Mouse (Mus musculus) ES-E14 (cell line): ENCODE measurements around the gene Atp6v0b. TPM values are rescaled to one million over a fixed set of nuclear protein-coding genes. Genes with fewer than 3 reads are reported as not detected.
A peak's percentile ranks its signal among the peaks of the same experiment; 100 is the strongest.

Source experiments
- DNase-seq: peaks from one replicate; pipeline ENCODE4 v3.0.0-alpha.2; 2013; ENCODE audit warnings: low read depth, low spot score
- H3K27ac ChIP-seq: 2 replicates; pipeline ENCODE4 v1.5.1; 2012; ENCODE audit warnings: low read depth, mild to moderate bottlenecking, low read length, moderate library complexity, mixed read lengths; ENCODE audit not compliant: poor library complexity, insufficient read depth, severe bottlenecking
- H3K36me3 ChIP-seq: 2 replicates; pipeline ENCODE4 v1.6.1; 2012; ENCODE audit warnings: mild to moderate bottlenecking, low read length, moderate library complexity, mixed read lengths; ENCODE audit not compliant: control insufficient read depth, poor library complexity, insufficient read depth, severe bottlenecking
- H3K4me1 ChIP-seq, 2 experiments: fragments of 150-350 bp in 1 of 2; sonication (generic) in 1 of 2; 2 replicates each; pipeline ENCODE4 v1.6.1; 2012; ENCODE audit warnings: low read length in 2 of 2, mild to moderate bottlenecking in 1 of 2, mixed read lengths in 1 of 2; ENCODE audit not compliant: control insufficient read depth in 2 of 2, insufficient read depth in 2 of 2, poor library complexity in 1 of 2
- H3K4me3 ChIP-seq, 2 experiments: fragments of 150-350 bp in 1 of 2; sonication (generic) in 1 of 2; 2 replicates each; pipeline ENCODE4 v1.5.1; 2012; ENCODE audit warnings: low read length in 2 of 2, low read depth in 1 of 2, mild to moderate bottlenecking in 1 of 2, mixed read lengths in 1 of 2; ENCODE audit not compliant: insufficient read depth in 1 of 2, poor library complexity in 1 of 2, severe bottlenecking in 1 of 2
- H3K9ac ChIP-seq: 2 replicates; pipeline ENCODE4 v1.6.1; 2012; ENCODE audit warnings: low read depth, mild to moderate bottlenecking, low read length, mixed read lengths; ENCODE audit not compliant: poor library complexity, insufficient read depth, severe bottlenecking
- H3K9me3 ChIP-seq: fragments of 150-350 bp; sonication (generic); 2 replicates; pipeline ENCODE4 v1.6.1; 2012; ENCODE audit warnings: low read depth, mild to moderate bottlenecking, low read length; ENCODE audit not compliant: control insufficient read depth, insufficient read depth
- CHD2 ChIP-seq: IDR thresholded peaks from 2 replicates; pipeline ENCODE4 v1.6.1; 2014; ENCODE audit warnings: mild to moderate bottlenecking, low read depth, low read length, inconsistent platforms
- HCFC1 ChIP-seq: IDR thresholded peaks from 2 replicates; pipeline ENCODE4 v1.6.1; 2012; ENCODE audit warnings: low read length, inconsistent platforms, borderline replicate concordance; ENCODE audit not compliant: insufficient read depth
- MAFK ChIP-seq: IDR thresholded peaks from 2 replicates; pipeline ENCODE4 v1.6.1; 2014; ENCODE audit warnings: mild to moderate bottlenecking, low read depth, low read length, inconsistent platforms; ENCODE audit not compliant: insufficient read depth
- ZC3H11A ChIP-seq: IDR thresholded peaks from 2 replicates; pipeline ENCODE4 v1.6.1; 2012; ENCODE audit warnings: low read depth, mild to moderate bottlenecking, inconsistent platforms, low read length, borderline replicate concordance
- ZNF384 ChIP-seq: IDR thresholded peaks from 2 replicates; pipeline ENCODE4 v1.6.1; 2012; ENCODE audit warnings: low read depth, low read length, inconsistent platforms
- in situ Hi-C, 2 experiments: fragments of 600-800 bp; cut with MboI; formaldehyde crosslinking; loops; one replicate each; pipeline ENCODE4 v1.15.1; 2025; ENCODE audit warnings: low sequenced_read_pairs in 2 of 2, inconsistent platforms in 1 of 2; ENCODE audit not compliant: unreplicated experiment in 2 of 2
- total RNA-seq: library from RNA; depleted of rRNA; stranded (reverse); fragments of 300-350 nt; gene quantifications from 2 replicates; pipeline ENCODE4 v1.2.3, GENCODE M21; 2012

Gene Atp6v0b
- total RNA-seq, 1 experiment = 267 TPM

GRCm38 (mm10) chr4:117928699-117929241, 41.6 kb upstream of the Atp6v0b start:
- Histone ChIP-seq H3K4me3 (peak overlapping the region; percentile 72 to 75), H3K36me3 (peaks cover 9% of the 10 kb centered on the region; the same call in 1 of the 2 replicates), H3K27ac (no peak overlapping the region), H3K9me3 (no peaks in the 10 kb centered on the region), H3K4me1 (peaks cover 0 to 2% of the 10 kb centered on the region in 2 experiments; a peak in 1 of 4 replicates), H3K9ac (peak overlapping the region; percentile 78)
- TF ChIP-seq ZC3H11A = no peak
- TF ChIP-seq ZNF384 = no peak
- TF ChIP-seq MAFK = no peak
- in situ Hi-C loops = no loop called here
- no peak for DNase-seq

- no peak for DNase-seq
- Histone ChIP-seq H3K9me3 (no peaks in the 10 kb centered on the region), H3K36me3 (peaks cover 8% of the 10 kb centered on the region; the same call in 1 of the 2 replicates), H3K4me3 (no peak overlapping the region), H3K27ac (no peak overlapping the region), H3K4me1 (peaks cover 0 to 2% of the 10 kb centered on the region in 2 experiments; a peak in 1 of 4 replicates), H3K9ac (no peak overlapping the region)
- TF ChIP-seq MAFK (no peak), HCFC1 (no peak), ZC3H11A (no peak), CHD2 (no peak), ZNF384 (no peak)
- in situ Hi-C loops = no loop called here
These were observed 41.1 kb upstream of the Atp6v0b start for GRCm38 (mm10) chr4:117928234-117928633.

- Histone ChIP-seq H3K27ac (no peak overlapping the region), H3K9ac (peak overlapping the region; percentile 48), H3K36me3 (peaks cover 2% of the 10 kb centered on the region; the same call in 1 of the 2 replicates), H3K4me1 (peaks cover 0 to 2% of the 10 kb centered on the region in 2 experiments; a peak in 1 of 4 replicates), H3K9me3 (no peaks in the 10 kb centered on the region), H3K4me3 (peak overlapping the region; percentile 57 to 68)
- DNase-seq = no peak
- TF ChIP-seq CHD2 (no peak), ZC3H11A (no peak), HCFC1 (no peak), ZNF384 (no peak), MAFK (no peak)
- in situ Hi-C loops = no loop called here
These were observed 39.7 kb upstream of the Atp6v0b start for GRCm38 (mm10) chr4:117926545-117927482.

GRCm38 (mm10) chr4:117924916-117925315, 37.8 kb upstream of the Atp6v0b start:
- Histone ChIP-seq H3K27ac (no peak overlapping the region), H3K4me3 (no peak overlapping the region), H3K9ac (no peak overlapping the region), H3K36me3 (peaks cover 2% of the 10 kb centered on the region; the same call in 1 of the 2 replicates), H3K4me1 (peaks cover 0 to 2% of the 10 kb centered on the region in 2 experiments; a peak in 1 of 4 replicates), H3K9me3 (no peaks in the 10 kb centered on the region)
- DNase-seq = no peak
- in situ Hi-C loops = no loop called here
- TF ChIP-seq ZNF384 = no peak
- TF ChIP-seq ZC3H11A = no peak
- no peak for TF ChIP-seq HCFC1
- TF ChIP-seq CHD2 = no peak
- TF ChIP-seq MAFK = no peak
